Mouse (Mus musculus) midbrain, postnatal 0 days (tissue): Measurements from ENCODE around the gene Ccr8. TPM values are rescaled to one million over a fixed set of nuclear protein-coding genes. Genes with fewer than 3 reads are reported as not detected.

Experiments used
- ATAC-seq: fragments of 200-750 bp; cut with Nextera tagmentation; 2 replicates; pipeline ENCODE4 v1.8.0; 2017; ENCODE audit warnings: moderate number of reproducible peaks, mild to moderate bottlenecking, moderate TSS enrichment, moderate library complexity; ENCODE audit not compliant: low FRiP score
- DNase-seq: peaks from one replicate; pipeline ENCODE4 v3.0.0-alpha.2; 2015; ENCODE audit warnings: low spot score
- H3K27ac ChIP-seq: fragments of 300-500 bp; sonication (generic); 2 replicates; pipeline ENCODE4 v1.5.1; 2014; ENCODE audit warnings: low read depth, mild to moderate bottlenecking, low read length, mixed read lengths
- H3K27me3 ChIP-seq: fragments of 300-500 bp; sonication (generic); 2 replicates; pipeline ENCODE4 v1.6.1; 2014; ENCODE audit warnings: low read length, control low read depth, mixed read lengths; ENCODE audit not compliant: insufficient read depth
- H3K36me3 ChIP-seq: fragments of 300-500 bp; sonication (generic); 2 replicates; pipeline ENCODE4 v1.6.1; 2014; ENCODE audit warnings: low read length, control low read depth, mixed read lengths; ENCODE audit not compliant: insufficient read depth
- H3K4me1 ChIP-seq: fragments of 300-500 bp; sonication (generic); 2 replicates; pipeline ENCODE4 v1.6.1; 2014; ENCODE audit warnings: mild to moderate bottlenecking, control low read depth, antibody characterized with exemption, low read length, mixed read lengths; ENCODE audit not compliant: insufficient read depth
- H3K4me2 ChIP-seq: fragments of 300-500 bp; sonication (generic); 2 replicates; pipeline ENCODE4 v1.6.1; 2014; ENCODE audit warnings: low read depth, mild to moderate bottlenecking, low read length, mixed read lengths; ENCODE audit not compliant: poor library complexity, severe bottlenecking
- H3K4me3 ChIP-seq: fragments of 300-500 bp; sonication (generic); 2 replicates; pipeline ENCODE4 v1.5.1; 2014; ENCODE audit warnings: low read depth, mild to moderate bottlenecking, low read length, moderate library complexity
- H3K9ac ChIP-seq: fragments of 300-500 bp; sonication (generic); replicated peaks from 2 replicates; pipeline ENCODE4 v1.6.1; 2014; ENCODE audit warnings: mild to moderate bottlenecking, low read length, moderate library complexity, mixed read lengths; ENCODE audit not compliant: poor library complexity, severe bottlenecking
- H3K9me3 ChIP-seq: fragments of 300-500 bp; sonication (generic); 2 replicates; pipeline ENCODE4 v1.6.1; 2016; ENCODE audit warnings: low read length, control low read depth
- CTCF ChIP-seq: IDR thresholded peaks from 2 replicates; pipeline ENCODE4 v1.5.1; 2016; ENCODE audit warnings: antibody characterized with exemption, mild to moderate bottlenecking
- WGBS: fragments of 180-500 bp; shearing (Covaris S2); extraction: QIAGEN DNeasy Blood & Tissue Kit; methylation state at CpG from one replicate; pipeline ENCODE4 v1.1.7; 2014; 5-methylcytosine and 5-hydroxymethylcytosine counted together
- polyA plus RNA-seq: library from polyadenylated mRNA; unstranded; fragments of >200 nt; fragmentation: Nextera tagmentation; extraction: Ambion mirVana; gene quantifications from 2 replicates; pipeline ENCODE4 v1.2.1, GENCODE M21; 2015
- total RNA-seq: library from RNA; depleted of rRNA; stranded (reverse); fragments of >200 nt; gene quantifications from 2 replicates; pipeline ENCODE4 v1.2.3, GENCODE M21; 2014; rRNA removed

Ccr8 gene
- total RNA-seq (not detected in 2 replicates), polyA plus RNA-seq (not detected in 2 replicates)

- no peak within 1 kb of the TSS for H3K4me3 ChIP-seq
- no peaks in the 10 kb centered on the region for H3K27me3 ChIP-seq
- TF ChIP-seq CTCF = no peak
- H3K4me2 ChIP-seq = no peak within 1 kb of the TSS
- no peaks in the 10 kb centered on the region for H3K36me3 ChIP-seq
- H3K4me1 ChIP-seq = no peaks in the 10 kb centered on the region
- 80% methylated on average over 5 of the region's 5 CpGs for WGBS
- H3K9me3 ChIP-seq = no peaks in the 10 kb centered on the region
- H3K27ac ChIP-seq = no peak within 1 kb of the TSS
- no peak within 1 kb of the TSS for H3K9ac ChIP-seq
- DNase-seq (no peak), ATAC-seq (no peak)
These were observed at the start of gene Ccr8 for GRCm38 (mm10) chr9:120091696-120092238. Gene Ccr8, plus strand, starts transcription at chr9:120092114.

GRCm38 (mm10) chr9:120043115-120043514 lies 48.8 kb upstream of the Ccr8 start:
- Histone ChIP-seq H3K36me3 (no peaks in the 10 kb centered on the region), H3K4me2 (no peak overlapping the region), H3K9me3 (no peaks in the 10 kb centered on the region), H3K4me3 (no peak overlapping the region), H3K27me3 (no peaks in the 10 kb centered on the region), H3K4me1 (no peaks in the 10 kb centered on the region), H3K27ac (no peak overlapping the region), H3K9ac (no peak overlapping the region)
- DNase-seq (no peak), ATAC-seq (no peak)
- WGBS = 86% methylated on average over 7 of the region's 7 CpGs
- no peak for TF ChIP-seq CTCF

- Histone ChIP-seq H3K4me1 (no peaks in the 10 kb centered on the region), H3K36me3 (no peaks in the 10 kb centered on the region), H3K9me3 (no peaks in the 10 kb centered on the region), H3K9ac (no peak overlapping the region), H3K4me2 (no peak overlapping the region), H3K27me3 (no peaks in the 10 kb centered on the region), H3K27ac (no peak overlapping the region), H3K4me3 (no peak overlapping the region)
- no peak for TF ChIP-seq CTCF
- 64% methylated on average over 6 of the region's 6 CpGs for WGBS
- ATAC-seq = no peak
- DNase-seq = no peak
These were observed 43.4 kb upstream of the Ccr8 start for GRCm38 (mm10) chr9:120048495-120048894.

GRCm38 (mm10) chr9:120049407-120049806 lies 42.5 kb upstream of the Ccr8 start:
- no peaks in the 10 kb centered on the region for H3K27me3 ChIP-seq
- DNase-seq (no peak), ATAC-seq (no peak)
- no peaks in the 10 kb centered on the region for H3K9me3 ChIP-seq
- no peak overlapping the region for H3K27ac ChIP-seq
- no peak overlapping the region for H3K9ac ChIP-seq
- H3K4me1 ChIP-seq = no peaks in the 10 kb centered on the region
- no peaks in the 10 kb centered on the region for H3K36me3 ChIP-seq
- 78% methylated on average over 3 of the region's 3 CpGs for WGBS
- no peak overlapping the region for H3K4me2 ChIP-seq
- H3K4me3 ChIP-seq = no peak overlapping the region
- no peak for TF ChIP-seq CTCF

- 38% methylated on average over 8 of the region's 8 CpGs for WGBS
- H3K4me3 ChIP-seq = no peak overlapping the region
- no peak overlapping the region for H3K27ac ChIP-seq
- H3K9me3 ChIP-seq = no peaks in the 10 kb centered on the region
- DNase-seq (no peak), ATAC-seq (no peak)
- no peaks in the 10 kb centered on the region for H3K27me3 ChIP-seq
- TF ChIP-seq CTCF = no peak
- H3K9ac ChIP-seq = no peak overlapping the region
- no peaks in the 10 kb centered on the region for H3K36me3 ChIP-seq
- H3K4me1 ChIP-seq = no peaks in the 10 kb centered on the region
- no peak overlapping the region for H3K4me2 ChIP-seq
These were observed 37.2 kb upstream of the Ccr8 start for GRCm38 (mm10) chr9:120054545-120055277.

GRCm38 (mm10) chr9:120056201-120056600 lies 35.7 kb upstream of the Ccr8 start:
- ATAC-seq (no peak), DNase-seq (no peak)
- Histone ChIP-seq H3K9ac (no peak overlapping the region), H3K4me3 (no peak overlapping the region), H3K36me3 (no peaks in the 10 kb centered on the region), H3K4me2 (no peak overlapping the region), H3K27ac (no peak overlapping the region), H3K27me3 (no peaks in the 10 kb centered on the region), H3K9me3 (no peaks in the 10 kb centered on the region), H3K4me1 (no peaks in the 10 kb centered on the region)
- no peak for TF ChIP-seq CTCF
- WGBS = 82% methylated on average over 9 of the region's 9 CpGs
